Mouse (Mus musculus) spleen, adult 2 months (tissue): ENCODE results near the gene Cadm1. TPM values are rescaled to one million over a fixed set of nuclear protein-coding genes. Genes with fewer than 3 reads are reported as not detected.

Experiments used
- DNase-seq, 2 experiments: peaks; one replicate each; pipeline versions ENCODE4 v3.0.0 to v3.0.0-alpha.2; 2012 to 2021; ENCODE audit warnings: low spot score in 2 of 2, low read depth in 1 of 2
- H3K27ac ChIP-seq: fragments of 200-500 bp; 2 replicates; pipeline ENCODE4 v1.5.1; 2012; ENCODE audit warnings: low read length, inconsistent platforms; ENCODE audit not compliant: insufficient read depth
- H3K27me3 ChIP-seq: fragments of 200-500 bp; 2 replicates; pipeline ENCODE4 v1.6.1; 2012; ENCODE audit warnings: mild to moderate bottlenecking, moderate library complexity, low read length, inconsistent platforms; ENCODE audit not compliant: control insufficient read depth, insufficient read depth
- H3K36me3 ChIP-seq: fragments of 200-500 bp; 2 replicates; pipeline ENCODE4 v1.6.1; 2012; ENCODE audit warnings: mild to moderate bottlenecking, low read length, inconsistent platforms; ENCODE audit not compliant: control insufficient read depth, insufficient read depth
- H3K4me1 ChIP-seq: fragments of 200-500 bp; 2 replicates; pipeline ENCODE4 v1.6.1; 2011; ENCODE audit warnings: inconsistent platforms; ENCODE audit not compliant: control insufficient read depth, insufficient read depth, insufficient read length
- H3K4me3 ChIP-seq: fragments of 200-500 bp; 2 replicates; pipeline ENCODE4 v1.5.1; 2011; ENCODE audit warnings: mild to moderate bottlenecking, inconsistent platforms; ENCODE audit not compliant: insufficient read depth, insufficient read length; ENCODE audit errors: extremely low read depth
- CTCF ChIP-seq: fragments of 200-500 bp; IDR thresholded peaks from 2 replicates; pipeline ENCODE4 v1.5.1; 2011; ENCODE audit warnings: mild to moderate bottlenecking, inconsistent platforms; ENCODE audit not compliant: insufficient read depth, insufficient read length, insufficient replicate concordance; ENCODE audit errors: extremely low read depth
- POLR2A ChIP-seq: fragments of 200-500 bp; IDR thresholded peaks from 2 replicates; pipeline ENCODE4 v1.6.1; 2011; ENCODE audit warnings: low read depth, low read length, inconsistent platforms
- WGBS: fragments of 180-500 bp; shearing (Covaris S2); methylation state at CpG from one replicate; pipeline ENCODE4 v1.1.7; 2018; 5-methylcytosine and 5-hydroxymethylcytosine counted together
- polyA plus RNA-seq: library from polyadenylated mRNA; depleted of rRNA; stranded (reverse); fragments of >200 nt; gene quantifications from 2 replicates; pipeline ENCODE4 v1.2.3, GENCODE M21; 2012

Cadm1 gene
- polyA plus RNA-seq, 1 experiment: 13.0 TPM

GRCm38 (mm10) chr9:47801242-47801641, 271.3 kb downstream of the Cadm1 start:
- 84% methylated on average over 4 of the region's 4 CpGs for WGBS
- Histone ChIP-seq H3K4me3 (no peak overlapping the region), H3K27ac (no peak overlapping the region)

GRCm38 (mm10) chr9:47802527-47802926, 272.6 kb downstream of the Cadm1 start:
- DNase-seq: no peak
- H3K36me3 ChIP-seq: no peaks in the 10 kb centered on the region
- TF ChIP-seq POLR2A (no peak), CTCF (no peak)
- no peak overlapping the region for H3K4me3 ChIP-seq
- no peak overlapping the region for H3K27ac ChIP-seq
- no peaks in the 10 kb centered on the region for H3K4me1 ChIP-seq
- 94% methylated on average over 4 of the region's 4 CpGs for WGBS
- no peaks in the 10 kb centered on the region for H3K27me3 ChIP-seq

More at GRCm38 (mm10) chr9:47801242-47801641, 271.3 kb downstream of the Cadm1 start:
- Histone ChIP-seq H3K36me3 (no peaks in the 10 kb centered on the region), H3K27me3 (no peaks in the 10 kb centered on the region), H3K4me1 (no peaks in the 10 kb centered on the region)
- DNase-seq: no peak
- TF ChIP-seq POLR2A (no peak), CTCF (no peak)

- TF ChIP-seq CTCF (no peak), POLR2A (no peak)
- Histone ChIP-seq H3K27ac (no peak overlapping the region), H3K4me3 (no peak overlapping the region), H3K36me3 (no peaks in the 10 kb centered on the region), H3K27me3 (no peaks in the 10 kb centered on the region), H3K4me1 (no peaks in the 10 kb centered on the region)
- DNase-seq: no peak
- WGBS: 87% methylated on average over 13 of the region's 13 CpGs
Observed at GRCm38 (mm10) chr9:47803531-47804105, 273.6 kb downstream of the Cadm1 start.

- Histone ChIP-seq H3K36me3 (no peaks in the 10 kb centered on the region), H3K4me1 (no peaks in the 10 kb centered on the region), H3K27me3 (no peaks in the 10 kb centered on the region), H3K4me3 (no peak overlapping the region), H3K27ac (no peak overlapping the region)
- TF ChIP-seq POLR2A: no peak
- no peak for TF ChIP-seq CTCF
- no peak for DNase-seq
- WGBS: 87% methylated on average over 7 of the region's 7 CpGs
Observed at GRCm38 (mm10) chr9:47805658-47806057, 275.7 kb downstream of the Cadm1 start.

- H3K27ac ChIP-seq: no peak overlapping the region
- 85% methylated on average over 4 of the region's 4 CpGs for WGBS
- H3K36me3 ChIP-seq: no peaks in the 10 kb centered on the region
- no peak overlapping the region for H3K4me3 ChIP-seq
- no peak for DNase-seq
- no peaks in the 10 kb centered on the region for H3K27me3 ChIP-seq
- TF ChIP-seq CTCF (no peak), POLR2A (no peak)
- no peaks in the 10 kb centered on the region for H3K4me1 ChIP-seq
Observed at GRCm38 (mm10) chr9:47825668-47826067, 295.7 kb downstream of the Cadm1 start.

- no peak for TF ChIP-seq CTCF
- TF ChIP-seq POLR2A: no peak
- DNase-seq: no peak
- 20% methylated on average over 13 of the region's 13 CpGs for WGBS
Observed at GRCm38 (mm10) chr9:47828762-47829161, 298.8 kb downstream of the Cadm1 start.

GRCm38 (mm10) chr9:47829204-47829603, 299.2 kb downstream of the Cadm1 start:
- H3K27me3 ChIP-seq: no peaks in the 10 kb centered on the region
- H3K4me1 ChIP-seq: no peaks in the 10 kb centered on the region
- WGBS: 63% methylated on average over 10 of the region's 10 CpGs
- TF ChIP-seq POLR2A (no peak), CTCF (no peak)
- H3K27ac ChIP-seq: no peak overlapping the region
- no peaks in the 10 kb centered on the region for H3K36me3 ChIP-seq
- H3K4me3 ChIP-seq: no peak overlapping the region
- no peak for DNase-seq

More at GRCm38 (mm10) chr9:47828762-47829161, 298.8 kb downstream of the Cadm1 start:
- Histone ChIP-seq H3K4me1 (no peaks in the 10 kb centered on the region), H3K27ac (no peak overlapping the region), H3K27me3 (no peaks in the 10 kb centered on the region), H3K4me3 (no peak overlapping the region), H3K36me3 (no peaks in the 10 kb centered on the region)
